Mouse (Mus musculus): ENCODE data around the gene Enpp6. TPM values are rescaled to one million over a fixed set of nuclear protein-coding genes. Genes with fewer than 3 reads are reported as not detected.

Gene Enpp6
- polyA plus RNA-seq, 1 experiment from 2014 or later, result 1.7 TPM

Other genes with a start within 250 kb of the Enpp6 start
- gene Irf2, start 247.2 kb upstream of the Enpp6 start, polyA plus RNA-seq (2015; fragmentation: Nextera tagmentation; extraction: Ambion mirVana), result 18.4 and 21.9 TPM in 2 replicates